Mouse (Mus musculus): ENCODE measurements around the gene Chac1. TPM values are rescaled to one million over a fixed set of nuclear protein-coding genes. Genes with fewer than 3 reads are reported as not detected.

Gene Chac1
- 5.8 and 6.9 TPM in 2 replicates for polyA plus RNA-seq (2012; rRNA removed)

DNA sequence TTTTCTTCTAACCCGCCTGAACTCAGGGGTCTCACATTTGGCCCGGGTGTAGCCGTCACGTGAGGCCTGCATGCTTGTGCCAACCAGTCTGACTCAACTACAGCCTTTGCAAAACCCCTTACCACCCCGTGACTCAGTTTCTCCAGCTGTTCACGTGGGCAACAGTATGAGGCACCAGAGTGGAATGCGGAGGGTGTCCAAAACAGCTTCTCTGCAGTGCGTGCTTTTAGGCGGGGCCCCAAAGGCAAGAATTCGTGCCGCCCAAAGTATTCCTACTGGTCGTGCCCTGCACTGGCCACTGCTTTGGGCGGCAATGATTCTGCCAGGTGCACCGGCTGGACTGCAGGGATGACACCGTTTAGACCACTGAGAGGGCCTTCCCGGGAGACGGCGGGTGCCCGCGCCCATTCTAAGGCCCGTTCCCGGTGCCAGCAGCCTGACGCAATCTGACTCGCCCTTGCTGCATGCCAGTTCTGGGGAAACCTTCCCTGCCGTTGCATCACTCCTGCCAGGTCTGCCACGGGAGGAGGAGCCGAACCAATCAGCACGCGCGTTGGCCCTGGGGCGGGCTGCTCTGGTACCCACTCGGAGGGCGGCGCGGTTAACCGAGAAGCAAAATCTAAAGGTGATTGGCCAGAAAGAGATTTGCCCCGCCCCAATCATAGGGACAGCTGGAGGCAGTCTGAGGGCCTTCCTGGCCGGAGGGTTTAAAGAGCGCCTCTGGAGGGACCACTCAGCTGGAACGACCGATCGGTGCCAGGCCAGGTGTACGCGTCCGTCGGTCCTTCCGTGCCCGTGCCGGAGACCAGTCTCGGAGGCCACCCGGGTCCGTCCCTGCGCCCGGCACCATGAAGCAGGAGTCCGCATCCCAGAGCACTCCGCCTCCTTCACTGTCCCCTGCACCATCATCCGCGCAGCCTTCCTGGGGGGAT is at the start of gene Chac1:
Chac1 (plus strand) TSS at position 675 of the 932 bp plus-strand sequence.
- TF ChIP-seq POLR2A (IDR thresholded peaks at IDR 0.05; ENCODE audit: low read depth, low read length) (peak; percentile 43; the same call in 1 of the 2 replicates), CTCF (IDR thresholded peaks at IDR 0.05; ENCODE audit: extremely low read depth, insufficient read length, insufficient replicate concordance, low read depth, low read length) (no peak)
- Histone ChIP-seq H3K4me1 (ENCODE audit: control insufficient read depth, insufficient read depth, insufficient read length, low read length) (peaks cover 8% of the 10 kb centered on the region), H3K36me3 (ENCODE audit: control insufficient read depth, insufficient read depth, low read length) (no peaks in the 10 kb centered on the region), H3K4me3 (ENCODE audit: low read depth, low read length) (peak within 1 kb of the TSS; percentile 65), H3K27ac (ENCODE audit: insufficient read depth, low read depth, low read length) (no peak within 1 kb of the TSS), H3K27me3 (ENCODE audit: control insufficient read depth, insufficient read depth, low read length) (no peaks in the 10 kb centered on the region)
- WGBS, result 6% methylated on average over 58 of the region's 58 CpGs

DNA sequence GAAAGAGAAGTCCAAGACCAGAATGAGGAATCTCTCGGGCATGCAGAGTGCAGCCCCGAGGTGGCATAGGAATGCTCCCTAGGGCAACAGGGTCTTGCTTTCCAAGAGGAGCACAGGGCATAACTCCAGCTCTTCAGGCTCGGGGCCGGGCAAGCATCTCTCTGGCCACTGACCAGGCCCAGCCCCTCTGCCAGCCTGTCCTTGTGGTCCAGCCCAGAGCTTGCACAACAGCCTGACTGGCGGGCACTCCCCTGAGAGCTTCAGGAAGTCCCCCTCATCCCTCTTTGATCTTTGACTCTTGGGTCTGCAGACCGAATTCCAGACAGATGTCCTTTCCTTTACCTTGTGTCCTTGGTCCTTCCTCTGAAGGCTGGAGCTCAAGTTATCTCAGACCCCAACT is 48.2 kb upstream of the Chac1 start:
- TF ChIP-seq CTCF (IDR thresholded peaks at IDR 0.05; ENCODE audit: extremely low read depth, insufficient read length, insufficient replicate concordance, low read depth, low read length) (no peak), POLR2A (IDR thresholded peaks at IDR 0.05; ENCODE audit: low read depth, low read length) (no peak)
- WGBS, result 79% methylated on average over 6 of the region's 6 CpGs

DNA sequence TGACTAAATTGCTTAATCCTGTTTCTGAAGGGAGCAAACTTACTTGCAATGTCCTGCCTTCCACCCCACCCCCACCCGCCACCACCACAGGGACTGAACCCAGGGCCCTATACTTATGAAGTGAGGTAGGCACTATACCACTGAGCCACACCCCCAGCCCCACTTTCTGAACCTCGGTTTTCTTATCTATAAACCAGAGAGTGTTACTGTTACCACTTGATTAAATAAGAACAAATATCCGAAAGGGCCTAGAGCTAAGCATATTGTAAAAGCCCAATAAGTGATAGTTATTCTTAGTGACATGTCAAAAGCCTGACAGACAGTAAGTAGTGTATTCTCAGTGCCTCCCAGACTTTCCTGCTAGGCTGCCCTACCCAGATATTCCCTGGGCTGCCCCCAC is 46.6 kb upstream of the Chac1 start:
- H3K4me1 ChIP-seq (ENCODE audit: control insufficient read depth, insufficient read depth, insufficient read length, low read length), result peaks cover 20% of the 10 kb centered on the region
- no peak overlapping the region for H3K4me3 ChIP-seq (ENCODE audit: low read depth, low read length)
- 52% methylated on average over 3 of the region's 3 CpGs for WGBS
- no peaks in the 10 kb centered on the region for H3K36me3 ChIP-seq (ENCODE audit: control insufficient read depth, insufficient read depth, low read length)
- no peaks in the 10 kb centered on the region for H3K27me3 ChIP-seq (ENCODE audit: control insufficient read depth, insufficient read depth, low read length)
- no peak overlapping the region for H3K27ac ChIP-seq (ENCODE audit: insufficient read depth, low read depth, low read length)
- TF ChIP-seq POLR2A (IDR thresholded peaks at IDR 0.05; ENCODE audit: low read depth, low read length) (no peak), CTCF (IDR thresholded peaks at IDR 0.05; ENCODE audit: extremely low read depth, insufficient read length, insufficient replicate concordance, low read depth, low read length) (no peak)

More for the DNA sequence above, 48.2 kb upstream of the Chac1 start:
- H3K27me3 ChIP-seq (ENCODE audit: control insufficient read depth, insufficient read depth, low read length), result no peaks in the 10 kb centered on the region
- no peak overlapping the region for H3K27ac ChIP-seq (ENCODE audit: insufficient read depth, low read depth, low read length)
- peaks cover 7% of the 10 kb centered on the region for H3K36me3 ChIP-seq (ENCODE audit: control insufficient read depth, insufficient read depth, low read length)
- H3K4me1 ChIP-seq (ENCODE audit: control insufficient read depth, insufficient read depth, insufficient read length, low read length), result peaks cover 29% of the 10 kb centered on the region
- H3K4me3 ChIP-seq (ENCODE audit: low read depth, low read length), result no peak overlapping the region

DNA sequence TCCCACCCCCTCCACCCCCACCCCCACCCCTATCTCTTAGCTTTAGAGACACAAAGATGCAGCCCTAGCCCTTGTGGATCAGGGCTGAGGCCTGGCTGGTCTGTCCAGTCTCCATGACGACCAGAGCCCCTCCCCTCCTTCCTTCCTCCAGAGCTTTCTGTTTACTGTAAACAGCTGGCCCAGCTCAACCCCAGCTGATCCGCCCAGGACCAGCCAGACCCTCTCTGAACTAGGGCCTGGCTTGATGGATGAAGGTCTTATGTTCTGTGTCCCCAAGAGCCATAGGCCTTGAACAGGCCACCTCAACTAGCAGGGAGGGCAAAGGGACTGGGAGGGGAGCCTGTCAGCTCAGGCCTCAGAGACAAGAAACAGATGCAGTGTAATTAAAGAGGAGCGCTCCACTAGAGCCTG is 46.2 kb upstream of the Chac1 start:
- Histone ChIP-seq H3K4me1 (ENCODE audit: control insufficient read depth, insufficient read depth, insufficient read length, low read length) (peaks cover 19% of the 10 kb centered on the region), H3K4me3 (ENCODE audit: low read depth, low read length) (no peak overlapping the region), H3K27ac (ENCODE audit: insufficient read depth, low read depth, low read length) (no peak overlapping the region; the same call in none of the 2 replicates), H3K27me3 (ENCODE audit: control insufficient read depth, insufficient read depth, low read length) (no peaks in the 10 kb centered on the region), H3K36me3 (ENCODE audit: control insufficient read depth, insufficient read depth, low read length) (no peaks in the 10 kb centered on the region)
- 63% methylated on average over 3 of the region's 3 CpGs for WGBS
- no peak for TF ChIP-seq CTCF (IDR thresholded peaks at IDR 0.05; ENCODE audit: extremely low read depth, insufficient read length, insufficient replicate concordance, low read depth, low read length)
- no peak for TF ChIP-seq POLR2A (IDR thresholded peaks at IDR 0.05; ENCODE audit: low read depth, low read length)

DNA sequence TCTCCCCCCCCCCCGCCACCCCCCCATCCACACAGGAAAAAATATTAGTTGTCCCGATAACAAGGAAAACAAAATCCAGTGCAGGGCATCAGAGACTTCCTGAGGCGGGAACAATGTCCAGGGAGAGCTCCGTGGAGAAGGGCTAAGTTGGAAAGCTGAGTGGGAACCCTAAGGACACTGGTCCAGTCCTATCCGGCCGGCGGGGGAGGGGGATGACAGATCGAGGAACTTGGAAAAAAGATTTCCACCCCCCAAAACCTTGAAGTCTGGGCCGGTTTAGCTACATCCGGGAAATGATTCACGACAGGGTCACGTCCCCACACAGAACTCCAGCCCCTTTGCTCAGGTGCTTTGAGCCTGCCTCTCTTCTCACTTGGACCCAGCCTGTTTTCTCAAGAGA is 39.5 kb upstream of the Chac1 start:
- Histone ChIP-seq H3K36me3 (ENCODE audit: control insufficient read depth, insufficient read depth, low read length) (no peaks in the 10 kb centered on the region), H3K4me3 (ENCODE audit: low read depth, low read length) (no peak overlapping the region), H3K27me3 (ENCODE audit: control insufficient read depth, insufficient read depth, low read length) (no peaks in the 10 kb centered on the region), H3K27ac (ENCODE audit: insufficient read depth, low read depth, low read length) (no peak overlapping the region), H3K4me1 (ENCODE audit: control insufficient read depth, insufficient read depth, insufficient read length, low read length) (peaks cover 8% of the 10 kb centered on the region; the same call in 1 of the 2 replicates)
- TF ChIP-seq POLR2A (IDR thresholded peaks at IDR 0.05; ENCODE audit: low read depth, low read length) (no peak), CTCF (IDR thresholded peaks at IDR 0.05; ENCODE audit: extremely low read depth, insufficient read length, insufficient replicate concordance, low read depth, low read length) (no peak)
- 79% methylated on average over 12 of the region's 12 CpGs for WGBS

DNA sequence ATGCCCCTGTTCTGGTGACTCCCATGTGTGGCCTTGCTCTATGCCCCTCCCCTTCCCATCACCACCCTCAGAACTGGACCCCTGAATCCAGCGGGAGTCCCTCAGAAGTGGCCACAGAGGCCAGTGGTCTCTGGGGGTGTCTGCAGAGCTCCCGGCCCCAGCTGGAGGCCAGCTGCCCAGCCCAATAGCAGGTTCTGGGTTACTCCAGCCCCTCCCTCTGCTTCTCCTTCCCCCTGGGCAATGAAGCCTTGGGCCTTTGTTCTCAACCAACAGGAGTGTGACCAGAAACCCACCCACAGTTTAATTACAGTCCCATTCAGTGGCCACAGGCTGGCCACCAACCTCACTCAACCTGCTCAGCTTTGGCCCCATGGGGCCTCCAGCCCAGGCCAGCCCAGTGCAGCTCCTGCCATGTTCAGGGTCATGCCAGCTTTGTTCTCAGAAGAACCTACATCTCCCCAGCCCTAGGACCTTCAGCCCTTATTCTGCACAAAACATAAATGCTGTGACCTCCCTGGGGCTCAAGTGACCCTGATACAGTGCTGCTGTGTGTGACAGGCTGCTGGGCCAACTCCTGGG is 38.6 kb upstream of the Chac1 start:
- no peaks in the 10 kb centered on the region for H3K27me3 ChIP-seq (ENCODE audit: control insufficient read depth, insufficient read depth, low read length)
- TF ChIP-seq CTCF (IDR thresholded peaks at IDR 0.05; ENCODE audit: extremely low read depth, insufficient read length, insufficient replicate concordance, low read depth, low read length), result no peak
- no peak for TF ChIP-seq POLR2A (IDR thresholded peaks at IDR 0.05; ENCODE audit: low read depth, low read length)
- H3K27ac ChIP-seq (ENCODE audit: insufficient read depth, low read depth, low read length), result no peak overlapping the region
- H3K36me3 ChIP-seq (ENCODE audit: control insufficient read depth, insufficient read depth, low read length), result no peaks in the 10 kb centered on the region
- no peak overlapping the region for H3K4me3 ChIP-seq (ENCODE audit: low read depth, low read length)
- peaks cover 8% of the 10 kb centered on the region; the same call in 1 of the 2 replicates for H3K4me1 ChIP-seq (ENCODE audit: control insufficient read depth, insufficient read depth, insufficient read length, low read length)
- 89% methylated on average over 2 of the region's 2 CpGs for WGBS

Measured in small intestine, adult 2 months (tissue).